Mouse (Mus musculus) C2C12 (cell line): ENCODE measurements around the gene Gm28053. TPM values are rescaled to one million over a fixed set of nuclear protein-coding genes. Genes with fewer than 3 reads are reported as not detected.

Source experiments
- H3K27me3 ChIP-seq: one replicate; pipeline ENCODE4 v1.6.1; 2011; ENCODE audit not compliant: control insufficient read depth, insufficient read depth, insufficient read length
- H3K36me3 ChIP-seq: one replicate; pipeline ENCODE4 v1.6.1; 2011; ENCODE audit not compliant: control insufficient read depth, insufficient read depth
- H3K4me3 ChIP-seq: one replicate; pipeline ENCODE4 v1.5.1; 2011; ENCODE audit warnings: mild to moderate bottlenecking, control low read depth; ENCODE audit not compliant: poor library complexity, insufficient read depth, severe bottlenecking
- H3K79me2 ChIP-seq: one replicate; pipeline ENCODE4 v1.6.1; 2011; ENCODE audit not compliant: control insufficient read depth, insufficient read depth
- H3K79me3 ChIP-seq: one replicate; pipeline ENCODE4 v1.6.1; 2011; ENCODE audit warnings: low read depth, control low read depth
- H3ac ChIP-seq: one replicate; pipeline ENCODE3; 2011; ENCODE audit warnings: low read depth; ENCODE audit not compliant: control insufficient read depth, insufficient read length
- CEBPB ChIP-seq: IDR thresholded peaks from one replicate; pipeline ENCODE4 v1.6.1; 2011; ENCODE audit warnings: low read depth, mild to moderate bottlenecking, control low read depth, moderate library complexity
- CTCF ChIP-seq: IDR thresholded peaks from one replicate; pipeline ENCODE4 v1.5.1; 2011; ENCODE audit not compliant: control insufficient read depth, insufficient read depth, insufficient read length
- FOSL1 ChIP-seq: IDR thresholded peaks from one replicate; pipeline ENCODE4 v1.8.0; 2011; ENCODE audit warnings: mild to moderate bottlenecking, low read length; ENCODE audit not compliant: poor library complexity, insufficient read depth, severe bottlenecking
- MAX ChIP-seq: IDR thresholded peaks from one replicate; pipeline ENCODE4 v1.6.1; 2011; ENCODE audit warnings: mild to moderate bottlenecking, control low read depth
- MYOD1 ChIP-seq: IDR thresholded peaks from one replicate; pipeline ENCODE4 v1.6.1; 2011; ENCODE audit warnings: low read depth; ENCODE audit not compliant: control insufficient read depth, insufficient read length
- MYOG ChIP-seq: IDR thresholded peaks from one replicate; pipeline ENCODE4 v1.6.1; 2011; ENCODE audit not compliant: control insufficient read depth, insufficient read length; ENCODE audit errors: extremely low read depth
- USF1 ChIP-seq: IDR thresholded peaks from one replicate; pipeline ENCODE4 v1.6.1; 2011; ENCODE audit warnings: low read depth, mild to moderate bottlenecking, control low read depth, moderate library complexity
- polyA plus RNA-seq: library from polyadenylated mRNA; unstranded; fragments of >200 nt; fragmentation: generic; extraction: Trizol; gene quantifications from one replicate; pipeline ENCODE4 v1.2.1, GENCODE M21; 2012; ENCODE audit warnings: missing spikeins

Gm28053 gene
- polyA plus RNA-seq, 1 experiment = not detected

DNA sequence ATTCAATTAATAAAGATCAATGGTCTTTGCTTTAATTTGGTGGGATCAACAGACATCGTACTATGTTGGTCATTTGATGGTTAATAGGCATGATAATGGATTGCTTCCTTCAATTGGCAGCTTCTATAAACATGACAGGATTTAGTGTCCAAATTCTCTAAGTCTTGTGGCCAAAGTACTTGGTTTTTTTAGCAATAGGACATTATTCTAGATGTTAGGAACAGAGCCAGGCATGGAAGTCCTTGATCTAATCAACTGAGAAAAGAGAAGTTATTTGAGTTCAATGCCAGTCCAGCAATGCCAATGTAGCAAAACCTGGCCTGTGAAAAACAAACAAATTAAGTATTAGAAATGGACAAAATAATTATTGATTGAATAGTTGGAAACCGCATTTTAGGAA lies 67.2 kb downstream of the Gm28053 start:
- Histone ChIP-seq H3K79me3 (no peaks in the 10 kb centered on the region), H3ac (no peak overlapping the region), H3K79me2 (no peaks in the 10 kb centered on the region), H3K27me3 (no peaks in the 10 kb centered on the region), H3K4me3 (no peak overlapping the region), H3K36me3 (no peaks in the 10 kb centered on the region)
- no peak for TF ChIP-seq CTCF
- no peak for TF ChIP-seq MYOD1
- no peak for TF ChIP-seq CEBPB
- TF ChIP-seq FOSL1 = no peak
- no peak for TF ChIP-seq MAX
- no peak for TF ChIP-seq USF1
- no peak for TF ChIP-seq MYOG

DNA sequence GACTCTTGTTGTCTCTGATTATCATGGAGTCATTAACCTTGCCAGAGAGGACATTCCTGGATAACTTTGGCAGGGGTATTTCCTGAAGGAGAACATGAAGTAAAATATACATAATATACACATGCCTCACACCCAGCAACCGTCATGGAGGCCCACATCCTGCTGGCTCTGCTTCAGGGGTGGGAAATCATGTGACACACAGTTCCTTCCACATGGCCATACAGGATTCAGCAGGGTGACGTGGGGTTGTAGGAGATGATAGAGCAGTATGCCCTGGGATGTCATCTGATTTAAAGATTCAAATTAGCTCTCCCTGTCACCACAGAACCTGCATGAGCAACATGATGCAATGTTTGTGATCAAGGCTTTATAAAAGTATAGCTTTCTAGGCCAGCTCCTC lies 69.5 kb downstream of the Gm28053 start:
- no peaks in the 10 kb centered on the region for H3K79me2 ChIP-seq
- H3K27me3 ChIP-seq = no peaks in the 10 kb centered on the region
- no peak overlapping the region for H3K4me3 ChIP-seq

DNA sequence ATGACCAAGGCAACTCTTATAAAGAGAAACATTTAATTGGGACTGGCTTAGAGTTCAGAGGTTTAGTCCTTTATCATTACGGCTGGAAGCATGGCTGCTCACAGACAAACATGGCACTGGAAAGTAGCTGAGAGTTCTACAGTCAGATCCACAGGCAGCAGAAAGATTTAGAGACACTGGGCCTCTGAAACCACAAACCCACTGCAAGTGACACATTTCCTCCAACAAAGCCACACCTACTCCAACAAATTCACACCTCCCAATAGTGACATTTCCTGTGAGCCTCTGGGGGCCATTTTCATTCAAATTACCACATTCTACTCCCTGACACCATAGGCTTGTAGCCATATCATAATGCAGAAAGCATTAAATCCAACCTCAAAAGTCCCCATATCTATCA lies 83.5 kb downstream of the Gm28053 start:
- Histone ChIP-seq H3ac (no peak overlapping the region), H3K27me3 (no peaks in the 10 kb centered on the region), H3K79me3 (no peaks in the 10 kb centered on the region), H3K79me2 (no peaks in the 10 kb centered on the region), H3K36me3 (no peaks in the 10 kb centered on the region), H3K4me3 (peak overlapping the region; percentile 6)
- no peak for TF ChIP-seq MYOD1
- no peak for TF ChIP-seq USF1

More for the DNA sequence above, 69.5 kb downstream of the Gm28053 start:
- H3K36me3 ChIP-seq = no peaks in the 10 kb centered on the region
- TF ChIP-seq USF1 (no peak), CEBPB (no peak), CTCF (no peak), FOSL1 (no peak), MAX (no peak), MYOG (no peak), MYOD1 (no peak)
- no peaks in the 10 kb centered on the region for H3K79me3 ChIP-seq
- H3ac ChIP-seq = no peak overlapping the region

Other genes starting within 250 kb of the Gm28053 start
- 3.3 TPM for gene Atp6v0e2, start 181.0 kb upstream of the Gm28053 start, polyA plus RNA-seq
- 6.2 TPM for gene Lrrc61, start 163.8 kb upstream of the Gm28053 start, polyA plus RNA-seq
- gene Rarres2, start 145.8 kb upstream of the Gm28053 start, polyA plus RNA-seq = 0.08 TPM
- not detected for gene Gm45021, start 129.0 kb upstream of the Gm28053 start, polyA plus RNA-seq
- gene Repin1, start 124.7 kb upstream of the Gm28053 start, polyA plus RNA-seq = 9.1 TPM
- gene Gm44965, start 124.7 kb upstream of the Gm28053 start, polyA plus RNA-seq = 0.69 TPM
- 1.8 TPM for gene Zfp775, start 116.5 kb upstream of the Gm28053 start, polyA plus RNA-seq
- 0.01 TPM for gene AI854703, start 91.8 kb upstream of the Gm28053 start, polyA plus RNA-seq
- not detected for gene Gimap8, start 71.4 kb upstream of the Gm28053 start, polyA plus RNA-seq
- 0.92 TPM for gene Gimap9, start 42.5 kb upstream of the Gm28053 start, polyA plus RNA-seq
- 0.04 TPM for gene Gimap4, start 34.1 kb upstream of the Gm28053 start, polyA plus RNA-seq
- not detected for gene Gimap6, start 10.4 kb upstream of the Gm28053 start, polyA plus RNA-seq
- not detected for gene Gimap7, start within 50 bp of the Gm28053 start, polyA plus RNA-seq
- gene Gimap1, start 20.4 kb downstream of the Gm28053 start, polyA plus RNA-seq = not detected
- not detected for gene Gimap5, start 27.6 kb downstream of the Gm28053 start, polyA plus RNA-seq
- not detected for gene Gimap3, start 52.2 kb downstream of the Gm28053 start, polyA plus RNA-seq
- gene Tmem176a, start 122.3 kb downstream of the Gm28053 start, polyA plus RNA-seq = 2.1 TPM
- 8.0 TPM for gene Tmem176b, start 122.9 kb downstream of the Gm28053 start, polyA plus RNA-seq
- not detected for gene Aoc1, start 154.3 kb downstream of the Gm28053 start, polyA plus RNA-seq
- not detected for gene 1600015I10Rik, start 211.3 kb downstream of the Gm28053 start, polyA plus RNA-seq